Mouse (Mus musculus) ZHBTc4 (cell line): ENCODE data around the gene Robo1.

Experiments used
- DNase-seq: peaks from one replicate; pipeline ENCODE4 v3.0.0-alpha.2; 2011; ENCODE audit warnings: low read depth, low spot score

Robo1 gene

DNA sequence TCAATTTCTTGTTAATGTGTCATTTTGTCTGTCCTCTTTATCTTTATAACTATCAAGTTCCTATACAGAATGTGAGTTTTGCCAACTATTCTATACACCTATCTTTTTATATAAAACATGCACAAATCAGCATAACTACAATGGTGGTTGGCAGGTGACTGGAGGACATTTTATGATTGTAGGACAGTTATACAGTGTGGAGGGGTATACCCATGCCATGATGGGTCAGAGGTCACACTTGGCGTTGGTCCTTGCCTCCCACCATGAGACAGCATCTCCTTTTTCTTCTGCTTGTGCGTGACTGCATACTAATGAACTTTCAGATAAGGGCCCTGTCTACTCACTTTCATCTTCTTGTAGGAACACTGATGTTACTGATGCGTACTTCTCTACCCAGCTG, 427.5 kb downstream of the Robo1 start:
- DNase-seq = no peak

DNA sequence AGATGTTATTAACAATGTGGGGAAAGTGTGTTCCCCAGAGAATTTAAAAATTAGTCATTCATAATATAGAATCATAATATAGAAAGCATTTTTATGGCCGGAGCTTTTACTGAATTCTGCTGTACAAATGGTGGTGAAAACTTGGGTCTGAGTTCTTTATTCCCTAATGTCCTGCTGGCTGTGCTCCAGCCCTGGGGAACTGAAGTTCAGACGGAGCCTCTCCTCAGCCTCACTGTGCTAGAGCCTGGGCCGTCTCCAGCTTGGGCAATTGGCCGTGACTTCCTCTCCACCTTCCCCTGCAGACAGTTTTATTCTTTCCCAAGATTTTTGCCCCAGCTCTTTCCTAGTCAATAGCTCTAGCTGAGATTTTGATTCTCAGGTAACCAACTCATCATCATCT, 429.0 kb downstream of the Robo1 start:
- DNase-seq = no peak

DNA sequence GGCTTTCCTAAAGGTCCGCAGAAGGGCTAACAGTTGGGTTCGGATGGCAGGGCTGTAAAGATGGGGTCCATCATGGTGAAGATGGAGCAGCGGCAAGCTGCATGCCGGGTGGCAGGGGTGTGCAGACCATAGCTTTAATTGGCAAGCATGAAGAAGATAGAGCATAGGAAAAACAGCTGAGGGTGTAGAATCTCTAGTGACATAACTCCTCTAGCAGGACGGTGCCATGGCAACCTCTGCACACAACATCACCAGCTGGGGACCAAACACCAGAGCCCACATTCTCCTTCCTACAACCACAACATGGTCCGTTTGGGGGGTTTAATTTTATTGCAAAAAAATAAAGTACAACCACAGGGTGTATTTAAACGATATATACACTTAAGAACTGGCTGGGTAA, 432.1 kb downstream of the Robo1 start:
- DNase-seq = no peak

GRCm38 (mm10) chr16:72747696-72748095, 439.6 kb downstream of the Robo1 start:
- DNase-seq = no peak

DNA sequence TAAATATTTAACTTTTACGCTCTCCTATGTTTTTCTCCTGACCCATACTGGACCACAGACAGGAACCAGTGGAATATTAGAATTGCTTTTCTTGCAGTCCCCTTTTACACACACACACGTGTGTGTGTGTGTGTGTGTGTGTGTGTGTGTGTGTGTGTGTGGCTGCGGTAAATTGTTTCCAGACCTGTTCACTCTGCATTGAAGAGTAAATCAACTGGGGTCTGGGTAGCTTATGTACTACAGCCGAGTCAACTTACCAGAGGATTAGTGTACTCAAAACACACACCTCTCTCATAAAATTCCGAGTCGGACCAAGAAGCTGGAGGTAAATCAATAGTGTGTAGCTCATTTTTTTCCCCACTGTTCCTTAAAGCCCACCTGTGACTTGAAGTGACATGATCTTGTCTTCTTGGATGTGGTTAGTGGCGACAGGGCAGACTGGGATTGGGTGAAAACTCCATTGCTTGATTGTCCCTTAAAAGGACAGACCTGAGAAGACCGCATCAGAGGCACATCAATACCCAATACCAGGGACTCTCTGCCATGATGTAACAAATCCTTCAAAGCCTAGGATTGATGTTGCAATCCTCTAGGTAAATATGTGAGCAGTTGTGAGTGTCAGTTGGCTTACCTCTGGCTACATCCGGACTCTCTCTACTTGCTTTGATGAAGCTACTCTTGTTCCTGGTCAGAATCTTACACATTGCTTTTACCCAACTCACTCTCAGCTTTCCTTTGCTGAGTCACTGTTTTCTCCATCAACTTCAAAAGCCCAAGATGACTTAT, 457.2 kb downstream of the Robo1 start:
- DNase-seq = no peak

DNA sequence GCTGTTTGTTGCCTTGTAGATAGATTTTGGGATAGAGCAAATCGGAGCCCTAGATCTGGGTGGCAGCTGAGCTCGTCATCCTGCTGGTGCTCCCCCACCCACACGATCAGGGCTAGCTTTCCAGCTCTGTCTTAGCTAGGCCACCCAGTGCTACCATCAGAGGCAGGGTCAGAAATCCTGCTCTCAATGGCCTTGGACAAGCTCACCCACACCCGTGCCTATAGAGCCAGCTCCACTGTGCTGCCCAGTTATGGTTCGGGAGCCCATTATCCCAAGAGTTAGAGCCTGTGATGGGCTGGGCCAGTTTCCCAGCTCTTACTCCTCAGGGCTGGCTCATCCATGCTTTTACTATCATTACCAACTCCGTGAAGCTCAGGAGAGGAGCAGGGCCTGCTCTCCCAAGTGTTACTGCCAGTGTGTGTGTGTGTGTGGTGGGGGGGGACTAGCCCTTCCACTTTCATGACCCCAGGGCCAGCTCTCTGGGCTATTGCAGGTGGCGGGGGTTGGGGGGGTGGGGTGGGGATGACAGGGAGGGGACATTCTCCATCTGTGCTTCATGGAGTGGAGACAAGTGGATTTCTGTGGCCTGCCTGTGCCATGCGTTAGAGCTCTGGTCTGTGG, 461.2 kb downstream of the Robo1 start:
- DNase-seq = no peak

GRCm38 (mm10) chr16:72772348-72772747, 464.2 kb downstream of the Robo1 start:
- DNase-seq = no peak

DNA sequence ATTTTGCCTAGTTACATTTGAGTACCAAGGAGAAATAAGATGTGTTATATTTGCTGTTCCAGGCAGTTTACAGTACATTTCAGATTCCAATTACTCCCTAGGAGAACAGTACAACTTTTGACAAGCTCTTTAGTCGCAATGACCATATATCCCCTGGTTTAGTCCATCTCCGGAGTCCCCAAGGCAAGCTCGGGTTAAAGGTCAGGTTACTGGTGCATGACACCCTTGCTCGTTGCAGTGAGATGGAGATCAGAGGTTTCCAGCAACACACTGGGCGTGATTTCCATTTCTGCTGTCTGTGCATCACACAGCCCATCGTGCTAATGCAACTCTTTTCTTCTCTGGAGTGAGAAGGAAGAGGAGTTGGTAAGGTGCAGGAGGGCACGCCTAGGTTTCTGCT, 464.9 kb downstream of the Robo1 start:
- no peak for DNase-seq

GRCm38 (mm10) chr16:72778520-72778919, 470.4 kb downstream of the Robo1 start:
- DNase-seq = no peak

DNA sequence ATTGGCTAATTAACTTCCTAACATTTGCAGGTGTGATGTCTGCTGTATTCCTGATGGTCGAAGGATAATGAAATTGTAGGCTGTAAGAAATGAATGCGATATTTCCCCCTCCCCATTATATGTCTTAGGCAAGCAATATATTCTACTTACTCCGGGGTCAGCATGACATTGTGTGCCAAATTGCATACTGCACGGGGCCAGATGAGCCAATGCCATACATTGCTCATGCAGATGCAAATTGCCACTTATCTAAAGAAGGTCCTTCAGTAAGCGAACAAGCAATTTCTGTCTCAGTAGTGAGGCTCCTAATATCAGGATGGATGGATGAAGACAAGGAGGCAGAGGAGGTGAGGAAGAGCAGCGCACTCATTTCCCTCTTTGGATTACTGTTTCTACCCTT, 474.1 kb downstream of the Robo1 start:
- no peak for DNase-seq

GRCm38 (mm10) chr16:72786079-72786478, 478.0 kb downstream of the Robo1 start:
- DNase-seq = peak; percentile 21

DNA sequence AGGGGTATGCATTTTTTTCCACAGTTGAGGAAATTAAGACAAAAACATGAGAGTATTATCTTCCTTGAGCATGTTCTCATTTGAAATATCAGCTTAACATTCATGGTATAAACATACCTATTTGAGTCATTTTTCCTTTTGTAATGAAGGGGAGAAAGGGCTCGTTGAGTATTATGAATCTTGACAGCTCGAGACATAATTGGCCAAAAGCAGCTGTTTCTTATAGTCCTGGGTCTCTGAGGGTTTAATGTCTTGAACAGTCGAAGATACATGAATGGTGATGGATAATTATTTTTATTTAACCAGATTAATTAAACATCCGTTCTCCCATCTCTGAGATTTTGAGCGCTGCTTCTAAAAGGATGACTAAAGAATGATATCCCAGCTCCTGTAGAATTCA, 478.5 kb downstream of the Robo1 start:
- DNase-seq = no peak

GRCm38 (mm10) chr16:72788017-72788416, 479.9 kb downstream of the Robo1 start:
- peak; percentile 5 for DNase-seq

DNA sequence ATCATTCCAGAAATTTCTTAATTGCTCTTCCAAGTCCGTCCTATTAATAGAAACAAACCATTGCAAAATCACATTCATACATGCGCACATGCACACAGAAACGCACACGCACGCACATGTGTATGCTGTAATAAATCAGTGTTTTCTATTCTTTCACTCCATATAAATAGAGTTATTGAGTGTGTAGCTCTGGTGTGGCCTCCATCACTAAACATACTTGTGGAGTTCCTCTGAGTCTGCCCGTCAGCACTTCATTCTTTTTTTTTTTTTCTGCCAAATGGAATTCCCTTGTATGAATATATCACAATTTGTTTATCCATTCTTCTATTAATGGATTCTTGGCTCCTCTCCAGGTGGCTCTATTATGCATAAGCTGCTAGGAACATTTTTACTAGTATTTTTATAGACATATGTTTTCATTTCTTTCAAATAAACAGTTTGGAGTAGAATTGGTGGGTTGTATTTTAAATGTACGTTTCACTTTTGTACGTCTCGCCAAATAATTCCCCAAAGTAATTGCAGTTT, 483.1 kb downstream of the Robo1 start:
- no peak for DNase-seq

- DNase-seq = no peak
These were observed 486.7 kb downstream of the Robo1 start for GRCm38 (mm10) chr16:72794692-72795378.

DNA sequence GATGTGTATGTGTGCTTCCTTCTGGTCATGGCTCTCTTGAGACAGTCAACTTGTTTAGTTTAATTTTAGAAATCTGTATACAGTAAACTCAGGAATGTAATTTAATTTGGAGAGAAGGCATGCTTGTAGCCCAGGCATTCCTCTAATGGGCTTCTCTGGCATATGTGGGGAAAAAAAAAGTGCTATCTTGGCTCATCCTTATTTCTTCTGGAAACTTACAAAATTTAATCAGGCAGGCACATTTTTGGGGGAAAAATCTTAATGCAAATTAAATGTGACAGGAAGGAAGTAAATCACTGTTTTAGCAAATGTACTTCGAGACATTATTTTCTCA, 487.2 kb downstream of the Robo1 start:
- no peak for DNase-seq

DNA sequence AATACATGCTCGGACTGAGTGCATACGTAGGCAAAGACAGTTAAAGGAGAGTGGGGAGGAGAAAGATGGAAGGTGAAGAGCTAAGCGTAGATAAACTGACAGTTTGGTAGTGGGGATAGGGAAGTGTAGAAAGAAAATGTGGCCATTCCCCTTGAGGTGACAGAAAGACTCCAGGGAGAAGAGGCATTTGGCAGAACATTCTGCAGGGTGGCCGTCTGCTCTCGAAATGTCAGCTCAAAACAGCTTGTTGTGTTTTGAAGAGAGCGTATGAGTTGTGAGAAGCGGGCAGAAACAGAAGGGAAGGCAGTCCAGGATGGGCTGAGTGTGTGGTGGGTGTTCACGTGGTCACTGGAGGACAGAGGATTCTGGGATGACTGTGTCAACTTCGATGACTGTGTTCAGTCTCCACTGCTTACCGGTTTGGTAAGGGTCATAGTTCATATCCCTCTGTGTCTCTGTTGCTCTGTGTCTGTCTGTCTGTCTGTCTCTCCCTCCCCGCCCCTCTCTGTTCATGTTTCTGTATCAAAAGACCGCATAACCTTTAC, 490.4 kb downstream of the Robo1 start:
- DNase-seq = no peak

- no peak for DNase-seq
These were observed 492.1 kb downstream of the Robo1 start for GRCm38 (mm10) chr16:72800121-72800749.

DNA sequence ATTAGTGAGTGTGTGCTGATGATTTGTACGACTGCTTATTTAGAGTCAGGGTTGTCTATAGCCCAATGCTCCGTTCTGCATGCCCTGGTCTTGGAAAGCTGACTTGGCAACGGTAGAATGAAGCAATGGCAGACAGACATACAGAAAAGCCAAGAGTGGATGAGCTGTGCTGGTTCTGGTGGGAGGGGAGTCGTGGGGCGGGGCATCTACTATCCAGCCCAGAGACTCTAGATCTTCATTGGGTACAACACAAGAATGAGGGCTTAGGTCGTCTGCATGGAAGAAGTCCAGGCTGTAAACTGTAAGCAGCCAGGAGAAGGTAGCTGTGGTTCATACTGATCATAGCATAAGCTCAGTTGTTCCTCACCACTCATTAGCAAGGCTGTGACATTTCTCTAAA, 492.7 kb downstream of the Robo1 start:
- DNase-seq = no peak

DNA sequence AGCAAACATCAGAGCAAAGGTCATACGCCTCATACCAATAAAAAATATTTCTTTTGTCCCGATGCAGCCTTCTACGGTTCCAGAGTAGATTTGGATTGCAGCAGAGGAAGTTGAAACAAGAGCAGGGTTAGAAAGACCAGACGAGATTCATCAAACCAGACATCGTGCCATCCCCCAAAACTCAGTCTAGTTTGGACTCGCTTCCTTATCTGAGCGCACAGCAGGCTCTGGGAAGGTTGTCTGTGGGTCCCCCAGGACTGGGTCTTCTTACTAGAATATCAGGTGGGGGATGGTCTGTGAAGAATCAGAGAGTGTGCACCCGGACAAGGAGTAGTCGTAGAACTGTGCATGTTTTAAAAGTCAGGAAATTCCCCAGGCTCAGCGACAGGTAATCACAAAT, 500.2 kb downstream of the Robo1 start:
- no peak for DNase-seq

DNA sequence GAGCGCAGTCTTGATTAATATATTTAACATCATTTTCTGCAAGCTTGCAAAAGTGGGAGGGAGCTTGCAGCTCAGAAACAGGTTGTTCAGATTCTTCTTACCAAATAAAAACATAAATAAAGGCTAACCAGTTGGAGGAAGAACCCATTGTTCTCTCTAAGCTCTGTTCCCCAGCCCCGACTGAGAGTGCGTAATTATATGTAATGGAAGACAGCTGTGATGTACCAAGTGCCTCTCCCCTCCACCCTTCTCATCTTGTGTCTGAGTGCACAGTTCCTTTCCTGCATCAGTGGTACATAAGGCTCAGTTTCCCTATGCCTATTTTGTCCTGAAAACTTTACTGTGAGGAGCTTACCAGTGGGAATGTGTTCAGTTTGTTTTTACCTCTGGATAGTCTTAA, 502.8 kb downstream of the Robo1 start:
- DNase-seq = no peak

GRCm38 (mm10) chr16:72811494-72811893, 503.4 kb downstream of the Robo1 start:
- no peak for DNase-seq
